ENCODE assay signal across 28 mouse cellular contexts in genomic region chr14:121922016-121922415, GRCm38 (mm10). TPM values are rescaled to one million over a fixed set of nuclear protein-coding genes. Genes with fewer than 3 reads are reported as not detected.
DNase-seq lines count a peak whose midpoint lies in the region; ATAC-seq and TF ChIP-seq lines count a peak whose summit lies in the region.
"Had no signal": no experiment of that assay in that cellular context is flagged by ENCODE, and none has a peak within 500 bp of the region (broad histone marks: within the 10 kb centered on the region; RNA-seq: fewer than 3 reads in every experiment).

No protein-coding gene starts in this region.

- peak; percentile 12 for DNase-seq in forebrain, embryonic 10.5 days (ENCODE audit: extremely low spot score, low spot score)
- no peak for DNase-seq in forebrain, postnatal 0 days
- peak; percentile 64 for DNase-seq in heart, embryonic 10.5 days (ENCODE audit: low spot score)
- no peak for DNase-seq in heart, adult 18-20 months
- peak; percentile 11 for DNase-seq in liver, postnatal 0 days
- no peak for DNase-seq in liver
- no peak for DNase-seq in gastrocnemius, postnatal 4 days (ENCODE audit: low spot score in 2 of 2)
- DNase-seq: adrenal gland, adult 8-10 months; adrenal gland, postnatal 14 days; adrenal gland, postnatal 36 days; B cell, adult 2 months; cerebellum, adult 11 months; cerebellum, adult 18-20 months; cerebellum, adult 8-10 months; cerebellum, adult 9-11 months; cerebellum, postnatal 14 days; cerebellum, postnatal 36 days; embryo, embryonic 11 days had no signal

- H3K27me3 ChIP-seq in forebrain, embryonic 10.5 days (ENCODE audit: poor library complexity, severe bottlenecking), result no peaks in the 10 kb centered on the region
- H3K27me3 ChIP-seq in forebrain, postnatal 0 days (ENCODE audit: insufficient read depth, low read length), result no peaks in the 10 kb centered on the region
- no peaks in the 10 kb centered on the region for H3K27me3 ChIP-seq in heart, embryonic 10.5 days (ENCODE audit: insufficient read depth, poor library complexity, severe bottlenecking)
- H3K27me3 ChIP-seq in liver, postnatal 0 days (ENCODE audit: insufficient read depth, low read length), result no peaks in the 10 kb centered on the region
- H3K27me3 ChIP-seq: CH12.LX; embryonic facial prominence, embryonic 13.5 days; embryonic facial prominence, embryonic 15.5 days; forebrain, embryonic 13.5 days; forebrain, embryonic 15.5 days; Patski had no signal

- no peak overlapping the region for H3K27ac ChIP-seq in forebrain, embryonic 10.5 days
- no peak overlapping the region for H3K27ac ChIP-seq in forebrain, postnatal 0 days (ENCODE audit: low read depth, low read length)
- H3K27ac ChIP-seq in heart, embryonic 10.5 days, result no peak overlapping the region
- H3K27ac ChIP-seq in liver, postnatal 0 days (ENCODE audit: low read depth), result no peak overlapping the region
- H3K27ac ChIP-seq: embryonic facial prominence, embryonic 13.5 days; embryonic facial prominence, embryonic 15.5 days; forebrain, embryonic 13.5 days; forebrain, embryonic 15.5 days had no signal

- H3K36me3 ChIP-seq in forebrain, embryonic 10.5 days (replicated peaks), result peaks cover 23% of the 10 kb centered on the region
- peaks cover 11% of the 10 kb centered on the region for H3K36me3 ChIP-seq in forebrain, postnatal 0 days (ENCODE audit: insufficient read depth)
- H3K36me3 ChIP-seq in heart, embryonic 10.5 days, result peaks cover 11% of the 10 kb centered on the region
- H3K36me3 ChIP-seq in liver, postnatal 0 days (replicated peaks; ENCODE audit: insufficient read depth, low read length), result 0 out of 2 replicates have a peak, but pooled peaks cover 5% of the 10 kb centered on the region
- H3K36me3 ChIP-seq: embryonic facial prominence, embryonic 15.5 days; forebrain, embryonic 15.5 days had no signal

- no peaks in the 10 kb centered on the region for H3K9me3 ChIP-seq in forebrain, embryonic 10.5 days
- H3K9me3 ChIP-seq in forebrain, postnatal 0 days (ENCODE audit: low read length), result no peaks in the 10 kb centered on the region
- no peaks in the 10 kb centered on the region for H3K9me3 ChIP-seq in heart, embryonic 10.5 days
- no peaks in the 10 kb centered on the region for H3K9me3 ChIP-seq in liver, postnatal 0 days (ENCODE audit: low read length)
- H3K9me3 ChIP-seq: embryonic facial prominence, embryonic 13.5 days; embryonic facial prominence, embryonic 15.5 days; forebrain, embryonic 13.5 days; forebrain, embryonic 15.5 days; G1E had no signal

- no peak overlapping the region for H3K4me3 ChIP-seq in forebrain, embryonic 10.5 days
- H3K4me3 ChIP-seq in forebrain, postnatal 0 days (ENCODE audit: low read depth, low read length), result no peak overlapping the region
- no peak overlapping the region for H3K4me3 ChIP-seq in heart, embryonic 10.5 days
- no peak overlapping the region for H3K4me3 ChIP-seq in liver, postnatal 0 days (ENCODE audit: low read depth, low read length)
- H3K4me3 ChIP-seq: embryonic facial prominence, embryonic 13.5 days; embryonic facial prominence, embryonic 15.5 days; erythroblast, embryonic 14.5 days; forebrain, embryonic 13.5 days; forebrain, embryonic 15.5 days had no signal

- no peak for TF ChIP-seq CTCF in forebrain, postnatal 0 days (IDR thresholded peaks at IDR 0.05; ENCODE audit: low read depth)
- TF ChIP-seq CTCF in liver, postnatal 0 days (IDR thresholded peaks at IDR 0.05; ENCODE audit: low read depth), result no peak

- ATAC-seq in forebrain, postnatal 0 days, result no peak
- no peak for ATAC-seq in liver, postnatal 0 days
- ATAC-seq: activated CD4-positive, CD25-positive, alpha-beta regulatory T cell, adult 4 months; CD4-positive, CD25-positive, alpha-beta regulatory T cell, adult 4 months; forebrain, embryonic 13.5 days; forebrain, embryonic 15.5 days; Patski had no signal

- no peak overlapping the region for H3K9ac ChIP-seq in forebrain, postnatal 0 days
- H3K9ac ChIP-seq in liver, postnatal 0 days (replicated peaks), result no peak overlapping the region
- H3K9ac ChIP-seq: embryonic facial prominence, embryonic 15.5 days; forebrain, embryonic 13.5 days; forebrain, embryonic 15.5 days had no signal

- H3K4me2 ChIP-seq in forebrain, postnatal 0 days (ENCODE audit: low read depth), result no peak overlapping the region
- H3K4me2 ChIP-seq in liver, postnatal 0 days (ENCODE audit: low read depth, low read length), result no peak overlapping the region
- H3K4me2 ChIP-seq: embryonic facial prominence, embryonic 13.5 days; embryonic facial prominence, embryonic 15.5 days; forebrain, embryonic 13.5 days; forebrain, embryonic 15.5 days had no signal

- TF ChIP-seq EP300 in liver, postnatal 0 days (IDR thresholded peaks at IDR 0.05; ENCODE audit: low read depth), result no peak

- H3K4me1 ChIP-seq in forebrain, embryonic 10.5 days, result no peaks in the 10 kb centered on the region
- H3K4me1 ChIP-seq in forebrain, postnatal 0 days (ENCODE audit: insufficient read depth), result no peaks in the 10 kb centered on the region
- peaks cover 16% of the 10 kb centered on the region for H3K4me1 ChIP-seq in heart, embryonic 10.5 days
- 0 out of 2 replicates have a peak, but pooled peaks cover 2% of the 10 kb centered on the region for H3K4me1 ChIP-seq in liver, postnatal 0 days (ENCODE audit: insufficient read depth)
- H3K4me1 ChIP-seq: embryonic facial prominence, embryonic 15.5 days; forebrain, embryonic 13.5 days had no signal

- 89% methylated on average over 4 of the region's 4 CpGs for WGBS in forebrain, embryonic 10.5 days
- WGBS in forebrain, postnatal 0 days, result 92% methylated on average over 4 of the region's 4 CpGs
- 84% methylated on average over 4 of the region's 4 CpGs for WGBS in heart, embryonic 10.5 days
- WGBS in liver, postnatal 0 days (ENCODE audit: insufficient replicate concordance), result 72% methylated on average over 4 of the region's 4 CpGs

RNA-seq across cellular contexts. Expression of gene Gpr18, which starts 6.4 kb away (rescaled TPM):
- 0.23 and 0.55 TPM in 2 replicates for polyA plus RNA-seq in forebrain, embryonic 10.5 days (2016; fragmentation: Nextera tagmentation; extraction: Ambion mirVana)
- total RNA-seq in forebrain, postnatal 0 days (2014; rRNA removed), result not detected in 2 replicates
- not detected in 2 replicates for polyA plus RNA-seq in forebrain, postnatal 0 days (2015; fragmentation: Nextera tagmentation; extraction: Ambion mirVana)
- polyA plus RNA-seq in heart, embryonic 10.5 days (2016; fragmentation: Nextera tagmentation; extraction: Ambion mirVana), result 0.34 TPM in 1 of 2 replicates, not detected in the other
- 1 to 10 TPM in 1 of 2 experiments, under 1 TPM in 1; 0.22 to 1.8 TPM for total RNA-seq in heart, adult 18-20 months (2021)
- 0.78 and 0.81 TPM in 2 replicates for polyA plus RNA-seq in liver, postnatal 0 days (2015; fragmentation: Nextera tagmentation; extraction: Ambion mirVana)
- not detected for total RNA-seq in gastrocnemius, postnatal 4 days (2021)
- polyA plus RNA-seq: erythroblast, embryonic 14.5 days; G1E had no signal

RNA-seq across cellular contexts. Expression of gene Gpr183, which starts 43.0 kb away (rescaled TPM):
- polyA plus RNA-seq in forebrain, embryonic 10.5 days (2016; fragmentation: Nextera tagmentation; extraction: Ambion mirVana), result 1.9 and 2.5 TPM in 2 replicates
- total RNA-seq in forebrain, postnatal 0 days (2014; rRNA removed), result 0.46 and 0.52 TPM in 2 replicates
- 0.68 and 0.74 TPM in 2 replicates for polyA plus RNA-seq in forebrain, postnatal 0 days (2015; fragmentation: Nextera tagmentation; extraction: Ambion mirVana)
- polyA plus RNA-seq in heart, embryonic 10.5 days (2016; fragmentation: Nextera tagmentation; extraction: Ambion mirVana), result 1.6 and 2.3 TPM in 2 replicates
- 1 to 10 TPM in 1 of 2 experiments, under 1 TPM in 1; 0.62 to 1.8 TPM for total RNA-seq in heart, adult 18-20 months (2021)
- 0.94 and 0.95 TPM in 2 replicates for polyA plus RNA-seq in liver, postnatal 0 days (2015; fragmentation: Nextera tagmentation; extraction: Ambion mirVana)
- total RNA-seq in gastrocnemius, postnatal 4 days (2021), result 1 to 10 TPM; 2.2 to 2.3 TPM
- polyA plus RNA-seq: Patski had no signal

RNA-seq across cellular contexts. Expression of gene Ubac2, which starts 43.6 kb away (rescaled TPM):
- polyA plus RNA-seq in forebrain, embryonic 10.5 days (2016; fragmentation: Nextera tagmentation; extraction: Ambion mirVana), result 80.7 and 83.1 TPM in 2 replicates
- 31.6 and 41.9 TPM in 2 replicates for total RNA-seq in forebrain, postnatal 0 days (2014; rRNA removed)
- 52.6 and 55.9 TPM in 2 replicates for polyA plus RNA-seq in forebrain, postnatal 0 days (2015; fragmentation: Nextera tagmentation; extraction: Ambion mirVana)
- polyA plus RNA-seq in heart, embryonic 10.5 days (2016; fragmentation: Nextera tagmentation; extraction: Ambion mirVana), result 63.4 and 68.7 TPM in 2 replicates
- 10 to 100 TPM; 28.9 to 31.0 TPM for total RNA-seq in heart, adult 18-20 months (2021)
- 25.8 and 27.4 TPM in 2 replicates for polyA plus RNA-seq in liver, postnatal 0 days (2015; fragmentation: Nextera tagmentation; extraction: Ambion mirVana)
- 10 to 100 TPM; 28.4 to 30.6 TPM for total RNA-seq in gastrocnemius, postnatal 4 days (2021)

Comparison
In these comparisons a context has a peak if more than half of its experiments do, and no peak if none do; other contexts are left out.
1. DNase-seq: peak in forebrain, embryonic 10.5 days (single experiment), heart, embryonic 10.5 days (single experiment) and liver, postnatal 0 days (single experiment); none in forebrain, postnatal 0 days (single experiment), heart, adult 18-20 months (0 of 2), liver (single experiment) and gastrocnemius, postnatal 4 days (0 of 2).